Mouse (Mus musculus) cerebellum, adult (tissue): ENCODE data around the gene Itprid2.

ENCODE experiments used
- ATAC-seq: cut with Nextera tagmentation; 2 replicates; pipeline ENCODE4 v1.9.2; 2017; ENCODE audit warnings: mild to moderate bottlenecking, moderate library complexity, mixed read lengths; ENCODE audit not compliant: insufficient number of reproducible peaks, low FRiP score, low TSS enrichment

Itprid2 gene

GRCm38 (mm10) chr2:79698166-79698565 lies 63.0 kb downstream of the Itprid2 start:
- no peak for ATAC-seq

DNA sequence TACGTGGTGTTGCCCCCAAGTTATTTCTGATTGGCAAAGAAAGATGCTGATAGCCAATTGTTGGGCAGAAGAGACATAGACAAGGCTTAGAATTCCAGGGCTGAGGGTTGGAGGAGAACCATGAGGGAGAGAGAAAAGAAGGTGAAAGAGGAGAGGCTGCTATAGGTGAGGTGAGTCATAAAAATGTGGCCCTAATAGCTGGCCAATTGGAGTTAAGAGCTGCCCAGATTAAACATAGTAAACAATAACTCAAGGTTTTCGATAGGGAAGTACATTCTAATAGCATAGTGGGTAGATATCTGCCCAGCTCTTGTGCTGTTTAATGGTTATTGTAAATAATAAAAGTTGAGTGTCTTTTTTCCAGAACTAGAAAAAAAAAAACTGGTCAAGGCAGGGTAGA lies 69.6 kb downstream of the Itprid2 start:
- ATAC-seq: no peak

GRCm38 (mm10) chr2:79707575-79707974 lies 72.4 kb downstream of the Itprid2 start, which contains the start of gene Ppp1r1c:
Gene Ppp1r1c, plus strand, starts transcription at chr2:79707780.
- no peak for ATAC-seq

DNA sequence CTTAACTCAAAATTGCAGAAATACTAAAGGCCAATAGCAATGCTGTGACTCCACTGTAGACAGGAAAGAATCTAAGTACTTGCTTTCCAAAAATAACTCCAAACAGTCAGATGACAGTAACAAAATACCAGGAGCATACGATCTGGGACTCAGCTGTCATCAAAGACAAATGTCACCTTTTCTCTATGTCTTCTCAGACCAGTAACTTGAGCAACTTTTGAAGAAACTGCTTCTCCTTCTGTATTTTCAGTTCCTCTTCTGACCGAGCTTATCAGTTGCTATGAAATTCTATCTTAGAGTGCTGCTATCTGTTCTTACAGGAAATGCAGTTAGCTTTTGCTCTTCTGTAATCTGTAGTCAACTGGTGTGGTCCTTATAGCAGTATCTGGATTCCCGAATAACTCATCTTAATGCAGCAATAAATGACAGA lies 78.5 kb downstream of the Itprid2 start:
- ATAC-seq: no peak

DNA sequence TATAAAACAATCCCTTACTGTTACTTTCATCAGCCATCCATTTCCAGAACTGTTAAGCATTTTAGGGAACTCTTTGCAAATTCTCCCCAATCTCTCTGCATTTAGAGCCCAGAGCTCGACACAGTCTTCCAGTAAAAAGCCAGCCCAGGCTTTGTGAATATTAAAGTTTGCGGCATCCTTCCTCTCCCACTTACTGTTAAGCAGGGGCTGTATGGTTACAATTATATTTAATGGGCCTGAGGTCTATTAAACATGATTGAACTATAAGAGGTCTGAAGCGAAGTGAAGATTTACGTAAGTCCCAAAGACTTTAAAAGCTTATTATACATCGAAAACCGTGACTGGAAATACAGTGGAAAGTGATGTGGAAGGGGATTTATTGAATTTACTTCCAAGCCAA lies 79.6 kb downstream of the Itprid2 start:
- ATAC-seq: no peak

- no peak for ATAC-seq
Measured at GRCm38 (mm10) chr2:79715925-79716324, 80.8 kb downstream of the Itprid2 start.

DNA sequence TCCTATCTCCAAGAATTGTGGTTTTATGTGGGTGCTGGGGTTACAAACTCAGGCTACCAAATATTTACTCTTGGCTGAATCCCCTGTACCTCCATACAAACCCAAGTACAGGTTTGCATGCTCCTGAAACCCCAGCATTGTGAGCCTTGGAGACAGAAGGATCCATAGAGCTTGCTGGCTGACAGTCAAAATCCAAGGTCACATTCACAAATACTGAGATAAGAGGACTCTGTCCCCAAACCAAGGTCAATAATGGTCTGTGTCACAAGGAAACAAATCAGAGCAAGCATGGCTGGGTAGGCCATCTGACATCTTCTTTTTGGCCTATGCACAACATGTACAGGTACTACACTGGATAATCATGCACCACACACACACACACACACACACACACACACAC lies 82.7 kb downstream of the Itprid2 start:
- no peak for ATAC-seq

- ATAC-seq: no peak
Measured at GRCm38 (mm10) chr2:79722415-79722814, 87.3 kb downstream of the Itprid2 start.
